Mouse (Mus musculus): Measurements from ENCODE around the gene Bex1.

The Bex1 gene

DNA sequence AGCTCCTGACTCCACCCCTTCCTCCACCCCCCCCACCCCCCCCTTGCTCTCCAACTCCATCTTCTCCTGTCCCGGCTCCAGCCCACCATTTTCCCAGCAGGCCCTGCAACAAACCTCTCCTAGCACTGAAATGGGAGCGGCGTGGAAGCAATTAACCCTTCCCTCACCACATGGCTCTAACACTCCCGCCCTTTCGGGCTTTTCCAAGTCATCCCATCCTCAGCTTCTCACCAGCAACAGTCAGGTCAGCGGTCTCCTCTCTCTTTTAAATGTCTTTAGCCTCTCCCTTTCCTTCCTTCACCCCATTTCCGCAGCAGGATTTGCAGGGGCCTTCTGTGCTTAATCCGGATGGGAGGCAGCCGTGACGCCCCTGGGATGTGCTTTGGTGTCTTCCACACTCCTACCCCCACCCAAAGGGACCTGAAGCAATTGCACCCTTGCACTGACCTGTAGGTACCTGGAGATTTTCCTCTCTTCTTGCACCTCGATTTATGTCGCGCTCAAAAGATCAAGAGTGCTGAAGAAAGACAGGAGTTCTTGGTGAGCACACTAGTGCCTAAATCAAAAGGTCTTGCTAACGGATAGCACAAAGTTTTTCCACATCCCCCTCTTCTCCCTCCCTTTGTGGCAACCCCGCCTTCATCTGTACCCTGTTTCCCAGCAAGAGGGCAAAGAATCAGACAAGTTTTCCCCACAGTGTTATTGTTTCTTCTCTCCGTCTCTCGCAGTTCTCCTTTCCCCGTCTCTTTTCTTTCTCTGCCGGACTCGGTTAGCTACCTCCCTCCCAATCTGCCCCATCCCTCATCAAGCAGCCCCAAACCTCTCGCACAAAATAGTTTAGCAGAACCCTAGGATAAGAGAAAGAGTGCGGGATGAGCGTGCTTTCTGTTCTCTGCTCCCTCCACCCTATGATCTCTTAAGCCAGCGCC, 43.9 kb downstream of the Bex1 start:
- DNase-seq (ENCODE audit: low read depth) = no peak

GRCm38 (mm10) chrX:136170625-136171024, 44.7 kb downstream of the Bex1 start:
- DNase-seq (ENCODE audit: low read depth) = no peak
